Mouse (Mus musculus): ENCODE measurements around the gene Bcl7c. TPM values are rescaled to one million over a fixed set of nuclear protein-coding genes. Genes with fewer than 3 reads are reported as not detected.

Bcl7c gene
- total and polyA plus RNA-seq, 3 experiments: 28.2 to 330 (median 38.7) TPM

DNA sequence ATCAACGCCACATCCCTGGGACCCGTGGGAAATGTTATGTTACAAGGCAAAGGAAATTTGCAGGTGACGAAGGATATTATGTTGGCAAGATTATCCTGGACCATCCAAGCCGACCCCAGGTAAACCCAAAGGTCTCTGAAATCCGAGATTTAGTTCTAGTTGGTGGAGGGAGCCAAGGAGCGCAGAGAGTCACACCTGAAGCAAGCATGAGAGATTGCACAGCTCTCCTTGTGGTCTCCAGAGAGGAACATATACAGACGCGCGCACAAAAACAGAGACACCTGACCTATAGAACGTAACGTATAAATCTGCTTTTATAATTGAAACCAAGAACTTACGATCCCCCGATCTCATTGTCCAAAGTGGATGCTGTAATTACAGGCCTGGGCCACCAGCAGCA is 28.2 kb downstream of the Bcl7c start:
- TF ChIP-seq POLR2AphosphoS5 (IDR thresholded peaks at IDR 0.05; ENCODE audit: insufficient replicate concordance, low read depth, low read length) (no peak), CTCF (IDR thresholded peaks at IDR 0.05; ENCODE audit: low read depth, low read length) (no peak), GATA2 (IDR thresholded peaks at IDR 0.05; ENCODE audit: borderline replicate concordance, low read depth, low read length) (no peak), TAL1 (conservative IDR thresholded peaks at IDR 0.05; ENCODE audit: low read depth, low read length) (no peak), GATA1 (IDR thresholded peaks at IDR 0.05; ENCODE audit: borderline replicate concordance, low read length) (no peak)
- Histone ChIP-seq H3K9me3 (replicated peaks) (no peaks in the 10 kb centered on the region), H3K4me1 (ENCODE audit: insufficient read depth, low read depth, low read length) (no peaks in the 10 kb centered on the region), H3K36me3 (replicated peaks) (no peaks in the 10 kb centered on the region), H3K27me3 (ENCODE audit: insufficient read depth, low read length) (no peaks in the 10 kb centered on the region), H3K4me3 (ENCODE audit: low read depth, low read length) (no peak overlapping the region)
- DNase-seq (ENCODE audit: low spot score) (no peak), ATAC-seq (ENCODE audit: extremely low read depth, insufficient number of reproducible peaks, low FRiP score, poor library complexity, severe bottlenecking) (no peak)

DNA sequence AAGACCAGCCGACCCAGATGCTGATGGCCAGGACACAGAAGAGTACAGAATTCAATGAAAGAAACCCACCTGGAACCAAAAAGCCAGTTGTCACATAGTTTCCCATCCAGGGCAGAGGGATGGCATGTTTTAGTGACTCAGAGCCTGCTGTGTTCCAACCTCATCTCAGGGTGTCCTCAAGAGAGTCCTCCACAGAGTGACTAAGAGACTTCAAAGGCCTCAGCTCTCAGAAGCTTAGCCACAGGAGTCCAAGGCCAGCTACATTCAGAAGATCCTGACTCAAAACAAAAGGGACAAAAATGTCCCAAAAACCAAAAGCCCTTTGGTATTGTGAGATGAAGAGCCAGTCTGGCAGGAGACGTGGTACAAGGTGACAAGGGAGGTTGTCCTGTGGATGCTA is 29.9 kb downstream of the Bcl7c start:
- ATAC-seq (ENCODE audit: extremely low read depth, insufficient number of reproducible peaks, low FRiP score, poor library complexity, severe bottlenecking) (no peak), DNase-seq (ENCODE audit: low spot score) (no peak)
- Histone ChIP-seq H3K36me3 (replicated peaks) (no peaks in the 10 kb centered on the region), H3K9me3 (replicated peaks) (no peaks in the 10 kb centered on the region), H3K27me3 (ENCODE audit: insufficient read depth, low read length) (no peaks in the 10 kb centered on the region), H3K4me1 (ENCODE audit: insufficient read depth, low read depth, low read length) (peaks cover 5% of the 10 kb centered on the region; the same call in 1 of the 2 replicates), H3K4me3 (ENCODE audit: low read depth, low read length) (no peak overlapping the region)
- TF ChIP-seq GATA2 (IDR thresholded peaks at IDR 0.05; ENCODE audit: borderline replicate concordance, low read depth, low read length) (no peak), CTCF (IDR thresholded peaks at IDR 0.05; ENCODE audit: low read depth, low read length) (no peak), POLR2AphosphoS5 (IDR thresholded peaks at IDR 0.05; ENCODE audit: insufficient replicate concordance, low read depth, low read length) (no peak), TAL1 (conservative IDR thresholded peaks at IDR 0.05; ENCODE audit: low read depth, low read length) (no peak), GATA1 (IDR thresholded peaks at IDR 0.05; ENCODE audit: borderline replicate concordance, low read length) (no peak)

DNA sequence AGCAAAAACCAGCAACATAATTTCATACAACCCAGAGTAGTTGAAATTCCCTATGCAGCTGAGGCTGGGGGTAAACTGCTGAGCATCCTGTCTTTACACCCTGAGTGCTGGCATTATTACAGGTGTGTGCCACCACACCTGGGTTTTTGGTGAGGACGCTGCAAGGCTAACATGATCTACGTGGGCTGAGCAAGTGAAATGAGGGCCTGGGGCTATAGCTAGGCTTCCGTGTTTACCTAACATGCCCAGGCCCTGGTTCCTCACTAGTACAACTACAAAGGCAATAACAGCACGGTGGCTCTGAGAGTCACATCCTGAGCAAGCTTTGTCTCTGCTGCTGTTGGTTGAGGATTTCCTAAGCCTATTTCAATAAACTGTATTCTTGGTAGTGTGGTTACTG is 31.1 kb downstream of the Bcl7c start:
- Histone ChIP-seq H3K4me1 (ENCODE audit: insufficient read depth, low read depth, low read length) (peaks cover 5% of the 10 kb centered on the region; the same call in 1 of the 2 replicates), H3K27me3 (ENCODE audit: insufficient read depth, low read length) (peaks cover 2% of the 10 kb centered on the region; the same call in 1 of the 2 replicates), H3K9me3 (replicated peaks) (no peaks in the 10 kb centered on the region), H3K4me3 (ENCODE audit: low read depth, low read length) (no peak overlapping the region), H3K36me3 (replicated peaks) (no peaks in the 10 kb centered on the region)
- ATAC-seq (ENCODE audit: extremely low read depth, insufficient number of reproducible peaks, low FRiP score, poor library complexity, severe bottlenecking) (no peak), DNase-seq (ENCODE audit: low spot score) (no peak)
- no peak for TF ChIP-seq TAL1 (conservative IDR thresholded peaks at IDR 0.05; ENCODE audit: low read depth, low read length)
- no peak for TF ChIP-seq GATA2 (IDR thresholded peaks at IDR 0.05; ENCODE audit: borderline replicate concordance, low read depth, low read length)
- no peak for TF ChIP-seq CTCF (IDR thresholded peaks at IDR 0.05; ENCODE audit: low read depth, low read length)

DNA sequence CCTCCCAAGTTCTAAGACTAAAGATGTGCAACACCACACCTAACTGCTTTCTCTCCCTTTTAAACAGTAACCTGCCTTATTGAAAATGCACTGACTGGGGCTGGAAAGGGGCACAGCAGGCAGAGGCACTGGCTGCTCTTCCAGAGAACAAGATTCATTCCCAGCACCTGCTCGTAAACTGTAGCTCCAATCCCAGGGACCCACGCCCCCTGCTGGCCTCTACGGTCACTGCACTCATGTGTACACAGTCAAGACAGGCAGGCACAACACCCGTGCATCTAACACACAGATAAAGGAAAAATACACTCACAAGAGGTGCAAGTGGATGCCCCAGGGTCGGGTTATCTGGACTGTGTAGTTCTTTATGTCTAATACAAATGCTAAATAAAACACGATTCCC is 31.7 kb downstream of the Bcl7c start:
- TF ChIP-seq POLR2AphosphoS5 (IDR thresholded peaks at IDR 0.05; ENCODE audit: insufficient replicate concordance, low read depth, low read length): no peak
- TF ChIP-seq TAL1 (conservative IDR thresholded peaks at IDR 0.05; ENCODE audit: low read depth, low read length): no peak
- TF ChIP-seq CTCF (IDR thresholded peaks at IDR 0.05; ENCODE audit: low read depth, low read length): peak; percentile 80
- Histone ChIP-seq H3K9me3 (replicated peaks) (no peaks in the 10 kb centered on the region), H3K4me1 (ENCODE audit: insufficient read depth, low read depth, low read length) (peaks cover 5% of the 10 kb centered on the region; the same call in 1 of the 2 replicates), H3K36me3 (replicated peaks) (no peaks in the 10 kb centered on the region), H3K4me3 (ENCODE audit: low read depth, low read length) (no peak overlapping the region), H3K27me3 (ENCODE audit: insufficient read depth, low read length) (peaks cover 4% of the 10 kb centered on the region; the same call in 1 of the 2 replicates)
- DNase-seq (ENCODE audit: low spot score) (no peak), ATAC-seq (ENCODE audit: extremely low read depth, insufficient number of reproducible peaks, low FRiP score, poor library complexity, severe bottlenecking) (no peak)

DNA sequence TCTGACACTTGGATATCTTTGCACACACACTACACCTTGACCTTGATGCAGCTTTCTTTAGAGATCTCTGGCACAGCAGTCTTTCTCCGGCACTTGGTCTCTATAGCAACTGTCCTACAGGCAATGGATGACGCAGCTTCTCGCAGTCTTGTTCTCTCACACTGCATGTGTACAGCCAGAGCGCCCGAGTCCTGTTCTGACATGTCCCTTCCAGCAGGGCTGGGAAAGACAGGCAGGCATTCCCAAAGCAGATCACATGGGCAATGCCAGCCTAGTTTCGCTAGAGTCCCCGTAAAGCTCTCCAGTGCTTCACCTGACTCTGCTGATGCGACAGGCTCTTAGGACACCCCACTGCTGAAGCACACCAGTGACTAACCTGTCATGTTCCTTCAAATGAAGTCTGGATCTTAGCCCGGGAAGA is 33.3 kb downstream of the Bcl7c start:
- ATAC-seq (ENCODE audit: extremely low read depth, insufficient number of reproducible peaks, low FRiP score, poor library complexity, severe bottlenecking): no peak

DNA sequence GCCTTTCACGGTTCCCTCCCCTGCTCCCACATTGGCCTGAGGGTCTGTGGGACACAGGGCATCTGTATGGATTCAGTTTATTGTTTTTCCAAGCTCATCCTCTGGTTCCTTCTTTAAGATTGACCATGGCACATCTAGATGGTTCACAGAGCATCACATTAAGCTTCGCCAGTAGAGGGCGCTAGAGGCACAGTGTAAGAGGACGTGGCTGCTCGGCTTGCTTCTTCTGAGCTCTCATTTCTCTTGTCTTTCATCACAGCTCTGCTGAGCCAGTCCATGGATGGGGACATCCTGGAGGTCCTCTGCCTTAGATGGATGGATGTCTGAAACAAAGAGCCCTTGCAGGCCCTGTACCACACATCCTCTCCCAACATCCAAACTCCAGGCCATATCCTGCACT is 33.8 kb downstream of the Bcl7c start:
- Histone ChIP-seq H3K4me1 (ENCODE audit: insufficient read depth, low read depth, low read length) (peaks cover 5% of the 10 kb centered on the region; the same call in 1 of the 2 replicates), H3K36me3 (replicated peaks) (no peaks in the 10 kb centered on the region), H3K27me3 (ENCODE audit: insufficient read depth, low read length) (peaks cover 4% of the 10 kb centered on the region; the same call in 1 of the 2 replicates), H3K4me3 (ENCODE audit: low read depth, low read length) (no peak overlapping the region), H3K9me3 (replicated peaks) (no peaks in the 10 kb centered on the region)
- DNase-seq (ENCODE audit: low spot score) (peak; percentile 42), ATAC-seq (ENCODE audit: extremely low read depth, insufficient number of reproducible peaks, low FRiP score, poor library complexity, severe bottlenecking) (no peak; the same call in 1 of the 2 replicates)
- TF ChIP-seq TAL1 (conservative IDR thresholded peaks at IDR 0.05; ENCODE audit: low read depth, low read length): no peak
- TF ChIP-seq POLR2AphosphoS5 (IDR thresholded peaks at IDR 0.05; ENCODE audit: insufficient replicate concordance, low read depth, low read length): no peak
- TF ChIP-seq CTCF (IDR thresholded peaks at IDR 0.05; ENCODE audit: low read depth, low read length): peak; percentile 85

More for the DNA sequence above, 33.3 kb downstream of the Bcl7c start:
- Histone ChIP-seq H3K9me3 (replicated peaks) (no peaks in the 10 kb centered on the region), H3K4me3 (ENCODE audit: low read depth, low read length) (no peak overlapping the region), H3K27me3 (ENCODE audit: insufficient read depth, low read length) (peaks cover 4% of the 10 kb centered on the region; the same call in 1 of the 2 replicates), H3K4me1 (ENCODE audit: insufficient read depth, low read depth, low read length) (peaks cover 5% of the 10 kb centered on the region; the same call in 1 of the 2 replicates), H3K36me3 (replicated peaks) (no peaks in the 10 kb centered on the region)
- TF ChIP-seq CTCF (IDR thresholded peaks at IDR 0.05; ENCODE audit: low read depth, low read length) (no peak), GATA2 (IDR thresholded peaks at IDR 0.05; ENCODE audit: borderline replicate concordance, low read depth, low read length) (no peak), TAL1 (conservative IDR thresholded peaks at IDR 0.05; ENCODE audit: low read depth, low read length) (no peak), POLR2AphosphoS5 (IDR thresholded peaks at IDR 0.05; ENCODE audit: insufficient replicate concordance, low read depth, low read length) (no peak), GATA1 (IDR thresholded peaks at IDR 0.05; ENCODE audit: borderline replicate concordance, low read length) (no peak)
- no peak for DNase-seq (ENCODE audit: low spot score)

DNA sequence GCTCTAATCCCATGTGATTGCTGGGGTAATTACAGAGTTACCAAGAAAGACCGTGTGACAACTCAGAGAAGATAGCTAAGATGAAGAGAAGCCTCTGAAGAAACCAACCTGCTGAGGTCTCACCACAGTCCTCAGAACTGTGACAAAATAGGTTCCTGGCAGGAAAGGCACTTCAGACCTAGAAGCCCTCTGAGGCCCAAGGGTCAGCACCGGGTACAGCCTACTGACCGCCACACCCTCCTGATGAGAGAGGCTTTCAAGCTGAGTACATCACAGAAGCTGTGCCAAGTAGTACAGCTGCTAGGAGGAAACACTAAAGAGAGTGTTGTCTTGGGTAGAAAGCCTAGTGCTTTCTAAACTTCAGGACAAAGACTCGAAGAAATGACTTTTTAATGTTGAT is 36.0 kb downstream of the Bcl7c start:
- H3K36me3 ChIP-seq (replicated peaks): no peaks in the 10 kb centered on the region
- TF ChIP-seq CTCF (IDR thresholded peaks at IDR 0.05; ENCODE audit: low read depth, low read length): no peak
- TF ChIP-seq TAL1 (conservative IDR thresholded peaks at IDR 0.05; ENCODE audit: low read depth, low read length): no peak
- TF ChIP-seq POLR2AphosphoS5 (IDR thresholded peaks at IDR 0.05; ENCODE audit: insufficient replicate concordance, low read depth, low read length): no peak
- TF ChIP-seq GATA2 (IDR thresholded peaks at IDR 0.05; ENCODE audit: borderline replicate concordance, low read depth, low read length): no peak
- no peak for TF ChIP-seq GATA1 (IDR thresholded peaks at IDR 0.05; ENCODE audit: borderline replicate concordance, low read length)
- peaks cover 10% of the 10 kb centered on the region for H3K4me1 ChIP-seq (ENCODE audit: insufficient read depth, low read depth, low read length)
- H3K4me3 ChIP-seq (ENCODE audit: low read depth, low read length): no peak overlapping the region
- ATAC-seq (ENCODE audit: extremely low read depth, insufficient number of reproducible peaks, low FRiP score, poor library complexity, severe bottlenecking): no peak
- no peaks in the 10 kb centered on the region for H3K9me3 ChIP-seq (replicated peaks)
- DNase-seq (ENCODE audit: low spot score): no peak
- H3K27me3 ChIP-seq (ENCODE audit: insufficient read depth, low read length): peaks cover 4% of the 10 kb centered on the region; the same call in 1 of the 2 replicates
